Mouse (Mus musculus): ENCODE measurements around the gene Tent5a.

GRCm38 (mm10) chr9:85320167-85320951 lies 6.8 kb downstream of the Tent5a start:
- TF ChIP-seq CTCF (IDR thresholded peaks at IDR 0.05; ENCODE audit: borderline replicate concordance, control insufficient read depth, extremely low read depth, insufficient read depth, low read length, poor library complexity): no peak
- TF ChIP-seq POLR2A (IDR thresholded peaks at IDR 0.05; ENCODE audit: control insufficient read depth, extremely low read depth, insufficient read depth, low read length, poor library complexity): no peak

All from thymus, adult 2 months (tissue).